Mouse (Mus musculus): Measurements from ENCODE around the gene Apom.

DNA sequence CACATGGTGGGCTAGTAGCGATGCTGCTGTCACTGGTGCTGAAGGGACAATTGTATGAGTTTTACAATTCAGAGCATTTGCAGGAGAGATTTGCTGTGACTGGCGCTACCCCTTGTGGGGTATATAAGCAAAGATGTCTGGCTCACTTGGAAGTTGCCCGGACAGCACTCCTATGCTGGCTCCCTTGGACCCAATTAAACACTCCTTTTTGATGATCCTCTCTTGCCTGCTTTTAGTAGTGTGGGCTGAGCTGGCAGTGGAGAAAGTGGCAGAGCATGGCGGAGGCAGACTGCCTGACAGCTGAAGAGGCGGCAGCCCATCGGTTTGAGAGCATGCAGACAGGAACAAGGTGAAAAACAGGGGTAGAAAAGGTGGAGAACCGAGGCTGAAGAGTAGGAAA lies 35.9 kb upstream of the Apom start:
- TF ChIP-seq POLR2A (IDR thresholded peaks at IDR 0.05; ENCODE audit: low read depth, low read length) (no peak), CTCF (IDR thresholded peaks at IDR 0.05; ENCODE audit: extremely low read depth, insufficient read length, insufficient replicate concordance, low read depth, low read length) (no peak)
